Mouse (Mus musculus) liver, postnatal 0 days (tissue): ENCODE results near the gene Chp2. TPM values are rescaled to one million over a fixed set of nuclear protein-coding genes. Genes with fewer than 3 reads are reported as not detected.

Experiments
- ATAC-seq: fragments of 200-750 bp; cut with Nextera tagmentation; 2 replicates; pipeline ENCODE4 v1.8.0; 2017; ENCODE audit warnings: mild to moderate bottlenecking, moderate library complexity
- DNase-seq: peaks from one replicate; pipeline ENCODE4 v3.0.0-alpha.2; 2016
- H3K27ac ChIP-seq: fragments of 300-500 bp; sonication (generic); 2 replicates; pipeline ENCODE4 v1.5.1; 2014; ENCODE audit warnings: antibody characterized with exemption, moderate library complexity, mild to moderate bottlenecking, low read depth
- H3K27me3 ChIP-seq: fragments of 300-500 bp; sonication (generic); 2 replicates; pipeline ENCODE4 v1.6.1; 2014; ENCODE audit warnings: low read length, control low read depth, mixed read lengths; ENCODE audit not compliant: insufficient read depth
- H3K36me3 ChIP-seq: fragments of 300-500 bp; sonication (generic); replicated peaks from 2 replicates; pipeline ENCODE4 v1.6.1; 2014; ENCODE audit warnings: mild to moderate bottlenecking, control low read depth, low read length, moderate library complexity, mixed read lengths; ENCODE audit not compliant: insufficient read depth
- H3K4me1 ChIP-seq: fragments of 300-500 bp; sonication (generic); 2 replicates; pipeline ENCODE4 v1.6.1; 2014; ENCODE audit warnings: antibody characterized with exemption, mild to moderate bottlenecking, control low read depth; ENCODE audit not compliant: insufficient read depth
- H3K4me2 ChIP-seq: fragments of 300-500 bp; sonication (generic); 2 replicates; pipeline ENCODE4 v1.6.1; 2014; ENCODE audit warnings: low read depth, mild to moderate bottlenecking, low read length, moderate library complexity, mixed read lengths
- H3K4me3 ChIP-seq: fragments of 300-500 bp; sonication (generic); 2 replicates; pipeline ENCODE4 v1.5.1; 2014; ENCODE audit warnings: low read depth, low read length
- H3K9ac ChIP-seq: fragments of 300-500 bp; sonication (generic); replicated peaks from 2 replicates; pipeline ENCODE4 v1.6.1; 2014; ENCODE audit warnings: mild to moderate bottlenecking, moderate library complexity
- H3K9me3 ChIP-seq: fragments of 300-500 bp; sonication (generic); 2 replicates; pipeline ENCODE4 v1.6.1; 2016; ENCODE audit warnings: mild to moderate bottlenecking, control low read depth, low read length, mixed read lengths
- CTCF ChIP-seq: sonication (generic); IDR thresholded peaks from 2 replicates; pipeline ENCODE4 v1.5.1; 2016; ENCODE audit warnings: antibody characterized with exemption, low read depth
- EP300 ChIP-seq: IDR thresholded peaks from 2 replicates; pipeline ENCODE4 v1.6.1; 2016; ENCODE audit warnings: antibody characterized with exemption, low read depth, mild to moderate bottlenecking
- WGBS: fragments of 180-500 bp; shearing (Covaris S2); extraction: QIAGEN DNeasy Blood & Tissue Kit; methylation state at CpG from one replicate; pipeline ENCODE4 v1.1.7; 2014; ENCODE audit not compliant: insufficient replicate concordance; 5-methylcytosine and 5-hydroxymethylcytosine counted together
- polyA plus RNA-seq: library from polyadenylated mRNA; unstranded; fragments of >200 nt; fragmentation: Nextera tagmentation; extraction: Ambion mirVana; gene quantifications from 2 replicates; pipeline ENCODE4 v1.2.1, GENCODE M21; 2015

Chp2 gene
- polyA plus RNA-seq, 1 experiment from 2014 or later: 2.1 TPM

GRCm38 (mm10) chr7:122247254-122247864 is 28.1 kb downstream of the Chp2 start:
- no peak for DNase-seq
- ATAC-seq: no peak

DNA sequence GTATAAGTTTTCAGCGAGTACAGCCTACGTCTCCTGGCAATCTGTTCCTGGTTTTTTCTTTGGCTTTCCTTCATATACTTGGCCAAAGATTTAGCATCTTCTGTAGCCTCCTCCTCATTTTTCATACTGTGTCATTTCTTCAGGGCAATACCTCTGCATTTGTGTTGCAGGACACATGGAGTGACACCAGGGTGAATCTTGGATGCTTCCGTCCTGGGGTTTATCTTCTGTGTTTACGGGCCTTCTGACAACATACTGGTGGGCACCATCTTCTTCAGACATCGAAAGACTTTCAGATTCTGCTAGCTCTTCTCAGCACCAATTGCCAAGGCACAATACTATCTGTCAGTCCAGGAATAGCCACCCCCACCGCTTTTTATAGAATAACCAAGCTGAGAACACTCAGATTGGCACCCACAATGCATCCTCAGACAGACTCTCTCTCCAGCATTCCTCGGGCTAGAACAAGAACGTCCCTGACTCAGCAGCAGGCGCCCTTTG is 30.1 kb downstream of the Chp2 start:
- no peak for ATAC-seq
- Histone ChIP-seq H3K9ac (no peak overlapping the region), H3K36me3 (no peaks in the 10 kb centered on the region), H3K4me3 (no peak overlapping the region), H3K4me2 (no peak overlapping the region), H3K4me1 (no peaks in the 10 kb centered on the region), H3K27me3 (no peaks in the 10 kb centered on the region), H3K27ac (no peak overlapping the region), H3K9me3 (no peaks in the 10 kb centered on the region)
- 78% methylated on average over 9 of the region's 9 CpGs for WGBS
- no peak for DNase-seq
- no peak for TF ChIP-seq EP300
- no peak for TF ChIP-seq CTCF

More at GRCm38 (mm10) chr7:122247254-122247864, 28.1 kb downstream of the Chp2 start:
- no peaks in the 10 kb centered on the region for H3K36me3 ChIP-seq
- H3K4me2 ChIP-seq: no peak overlapping the region
- 68% methylated on average over 10 of the region's 10 CpGs for WGBS
- no peaks in the 10 kb centered on the region for H3K9me3 ChIP-seq
- H3K9ac ChIP-seq: no peak overlapping the region
- H3K4me1 ChIP-seq: no peaks in the 10 kb centered on the region
- TF ChIP-seq CTCF (no peak), EP300 (no peak)
- no peaks in the 10 kb centered on the region for H3K27me3 ChIP-seq
- no peak overlapping the region for H3K27ac ChIP-seq
- H3K4me3 ChIP-seq: no peak overlapping the region

DNA sequence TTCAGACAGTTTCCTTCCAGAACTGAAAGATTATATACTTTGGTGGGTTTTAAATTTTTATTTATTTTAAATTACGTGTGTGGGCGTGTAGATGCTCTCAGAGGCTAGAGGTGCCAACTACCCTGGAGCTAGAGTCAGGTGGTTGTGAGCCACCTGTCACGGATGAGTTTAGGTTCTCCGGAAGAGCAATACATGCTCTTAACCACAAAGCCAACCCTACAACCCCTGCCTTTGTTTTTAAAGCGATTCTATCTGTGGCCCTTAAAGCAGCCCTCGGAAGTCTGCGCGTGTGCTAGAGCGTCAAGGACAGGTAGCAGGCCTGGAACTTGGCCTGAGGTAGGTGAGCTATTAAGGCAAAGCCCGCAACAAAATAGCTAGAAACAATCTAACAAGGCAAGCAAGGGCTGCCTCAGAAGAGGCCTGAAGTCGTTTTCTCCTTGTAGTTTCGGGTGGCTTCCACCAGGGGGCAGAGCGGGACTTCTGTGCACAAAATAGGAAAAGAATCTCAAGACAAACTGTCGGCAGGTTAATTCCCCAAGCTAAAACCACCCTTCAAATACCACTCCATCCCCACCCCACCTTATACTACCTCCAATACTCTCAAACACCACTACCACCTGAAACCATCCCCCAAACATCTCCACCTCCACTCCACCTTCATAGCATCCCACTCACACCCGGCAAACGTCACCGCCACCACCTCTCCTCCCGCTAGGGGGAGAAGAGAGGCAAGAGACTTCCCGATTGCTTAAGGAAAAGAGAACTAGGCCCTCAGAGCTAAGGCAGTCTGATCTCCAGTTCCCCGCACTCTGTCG is 32.1 kb downstream of the Chp2 start:
- DNase-seq (peak; percentile 79), ATAC-seq (peak; percentile 35; the same call in 1 of the 2 replicates)
- H3K4me2 ChIP-seq: peak overlapping the region; percentile 30; the same call in 1 of the 2 replicates
- 20% methylated on average over 21 of the region's 21 CpGs for WGBS
- no peaks in the 10 kb centered on the region for H3K27me3 ChIP-seq
- TF ChIP-seq EP300 (no peak), CTCF (peak; percentile 78)
- no peaks in the 10 kb centered on the region for H3K9me3 ChIP-seq
- no peak overlapping the region for H3K4me3 ChIP-seq
- H3K9ac ChIP-seq: no peak overlapping the region
- H3K4me1 ChIP-seq: no peaks in the 10 kb centered on the region
- H3K27ac ChIP-seq: no peak overlapping the region
- no peaks in the 10 kb centered on the region for H3K36me3 ChIP-seq

GRCm38 (mm10) chr7:122256722-122257121 is 37.4 kb downstream of the Chp2 start:
- Histone ChIP-seq H3K4me2 (no peak overlapping the region), H3K4me1 (peaks cover 2% of the 10 kb centered on the region), H3K9me3 (no peaks in the 10 kb centered on the region), H3K4me3 (no peak overlapping the region), H3K36me3 (no peaks in the 10 kb centered on the region), H3K27me3 (no peaks in the 10 kb centered on the region), H3K9ac (no peak overlapping the region), H3K27ac (0 out of 2 replicates have a peak overlapping the region, but pooled peaks have one; percentile 29)
- TF ChIP-seq CTCF (no peak), EP300 (no peak)
- ATAC-seq: no peak
- WGBS: 51% methylated on average over 7 of the region's 7 CpGs
- DNase-seq: no peak

- ATAC-seq (no peak), DNase-seq (no peak)
- no peak overlapping the region for H3K9ac ChIP-seq
- peak overlapping the region; percentile 44; the same call in 1 of the 2 replicates for H3K27ac ChIP-seq
- no peaks in the 10 kb centered on the region for H3K36me3 ChIP-seq
- WGBS: 58% methylated on average over 4 of the region's 4 CpGs
- no peaks in the 10 kb centered on the region for H3K9me3 ChIP-seq
- TF ChIP-seq EP300 (no peak), CTCF (no peak)
- no peak overlapping the region for H3K4me3 ChIP-seq
- peaks cover 2% of the 10 kb centered on the region for H3K4me1 ChIP-seq
- no peak overlapping the region for H3K4me2 ChIP-seq
- H3K27me3 ChIP-seq: no peaks in the 10 kb centered on the region
Measured at GRCm38 (mm10) chr7:122258521-122258920, 39.2 kb downstream of the Chp2 start.

GRCm38 (mm10) chr7:122260055-122260602 is 40.8 kb downstream of the Chp2 start:
- Histone ChIP-seq H3K4me1 (peaks cover 2% of the 10 kb centered on the region), H3K9ac (no peak overlapping the region), H3K27ac (peak overlapping the region; percentile 57), H3K27me3 (no peaks in the 10 kb centered on the region), H3K36me3 (no peaks in the 10 kb centered on the region), H3K9me3 (no peaks in the 10 kb centered on the region), H3K4me2 (no peak overlapping the region), H3K4me3 (no peak overlapping the region)
- DNase-seq (no peak), ATAC-seq (peak; percentile 31; the same call in 1 of the 2 replicates)
- WGBS: 51% methylated on average over 5 of the region's 5 CpGs
- no peak for TF ChIP-seq EP300
